Mouse (Mus musculus) embryonic facial prominence, embryonic 10.5 days (tissue): ENCODE measurements around the gene Anln. TPM values are rescaled to one million over a fixed set of nuclear protein-coding genes. Genes with fewer than 3 reads are reported as not detected.
"Not testable (repeated sequence)": the region's sequence is repeated elsewhere in the genome, so short reads cannot be mapped to it uniquely, and the experiment has no call there.

Source experiments
- DNase-seq: peaks from one replicate; pipeline ENCODE4 v3.0.0-alpha.2; 2017; ENCODE audit warnings: low spot score
- H3K27ac ChIP-seq: fragments of 300-500 bp; sonication (generic); replicated peaks from 2 replicates; pipeline ENCODE4 v1.5.1; 2016; ENCODE audit warnings: mild to moderate bottlenecking
- H3K27me3 ChIP-seq: fragments of 300-500 bp; sonication (generic); replicated peaks from 2 replicates; pipeline ENCODE4 v1.6.1; 2016; ENCODE audit warnings: low read depth, mild to moderate bottlenecking; ENCODE audit not compliant: poor library complexity, severe bottlenecking
- H3K36me3 ChIP-seq: fragments of 300-500 bp; sonication (generic); replicated peaks from 2 replicates; pipeline ENCODE4 v1.6.1; 2016; ENCODE audit warnings: mild to moderate bottlenecking, moderate library complexity
- H3K4me1 ChIP-seq: fragments of 300-500 bp; sonication (generic); 2 replicates; pipeline ENCODE4 v1.6.1; 2016
- H3K4me3 ChIP-seq: fragments of 300-500 bp; sonication (generic); 2 replicates; pipeline ENCODE4 v1.5.1; 2016; ENCODE audit warnings: mild to moderate bottlenecking, moderate library complexity
- H3K9me3 ChIP-seq: fragments of 300-500 bp; sonication (generic); 2 replicates; pipeline ENCODE4 v1.6.1; 2016; ENCODE audit warnings: mild to moderate bottlenecking
- WGBS: fragments of 180-500 bp; shearing (Covaris S2); methylation state at CpG from one replicate; pipeline ENCODE4 v1.1.7; 2016; 5-methylcytosine and 5-hydroxymethylcytosine counted together
- polyA plus RNA-seq: library from polyadenylated mRNA; unstranded; fragments of >200 nt; fragmentation: Nextera tagmentation; extraction: Ambion mirVana; gene quantifications from 2 replicates; pipeline ENCODE4 v1.2.1, GENCODE M21; 2016

The Anln gene
- polyA plus RNA-seq, 1 experiment from 2014 or later, result 41.6 TPM

- Histone ChIP-seq H3K4me3 (no peak overlapping the region), H3K36me3 (peaks cover 92% of the 10 kb centered on the region), H3K9me3 (no peaks in the 10 kb centered on the region), H3K27me3 (no peaks in the 10 kb centered on the region), H3K27ac (no peak overlapping the region), H3K4me1 (no peaks in the 10 kb centered on the region)
- 93% methylated on average over 5 of the region's 5 CpGs for WGBS
- DNase-seq, result no peak
Observed at GRCm38 (mm10) chr9:22353465-22353864, 35.5 kb downstream of the Anln start.

- 93% methylated on average over 1 of the region's 1 CpGs for whole genome bisulfite sequencing
- Histone ChIP-seq H3K9me3 (no peaks in the 10 kb centered on the region), H3K27ac (no peak overlapping the region), H3K4me3 (no peak overlapping the region), H3K36me3 (peaks cover 90% of the 10 kb centered on the region), H3K27me3 (no peaks in the 10 kb centered on the region), H3K4me1 (no peaks in the 10 kb centered on the region)
- DNase-seq, result no peak
Observed at GRCm38 (mm10) chr9:22340331-22340730, 48.7 kb downstream of the Anln start.

GRCm38 (mm10) chr9:22337217-22337616 is 51.8 kb downstream of the Anln start:
- Histone ChIP-seq H3K27ac (no peak overlapping the region), H3K36me3 (peaks cover 92% of the 10 kb centered on the region), H3K9me3 (no peaks in the 10 kb centered on the region), H3K4me1 (no peaks in the 10 kb centered on the region), H3K4me3 (no peak overlapping the region), H3K27me3 (no peaks in the 10 kb centered on the region)
- WGBS, result 98% methylated on average over 2 of the region's 2 CpGs
- no peak for DNase-seq

GRCm38 (mm10) chr9:22327475-22328387 is 61.3 kb downstream of the Anln start:
- Histone ChIP-seq H3K27me3 (no peaks in the 10 kb centered on the region), H3K9me3 (no peaks in the 10 kb centered on the region), H3K4me1 (peaks cover 15% of the 10 kb centered on the region), H3K27ac (peak overlapping the region; percentile 71), H3K36me3 (peaks cover 34% of the 10 kb centered on the region), H3K4me3 (peak overlapping the region; percentile 66)
- DNase-seq, result peak; percentile 87
- WGBS, result 1% methylated on average over 32 of the region's 32 CpGs

GRCm38 (mm10) chr9:22327099-22327474 is 61.9 kb downstream of the Anln start:
- H3K27ac ChIP-seq, result no peak overlapping the region
- WGBS, result 14% methylated on average over 9 of the region's 9 CpGs
- peak overlapping the region; percentile 66 for H3K4me3 ChIP-seq
- peaks cover 15% of the 10 kb centered on the region for H3K4me1 ChIP-seq
- DNase-seq, result no peak
- H3K36me3 ChIP-seq, result peaks cover 28% of the 10 kb centered on the region
- no peaks in the 10 kb centered on the region for H3K9me3 ChIP-seq
- H3K27me3 ChIP-seq, result no peaks in the 10 kb centered on the region

GRCm38 (mm10) chr9:22324579-22324978 is 64.4 kb downstream of the Anln start:
- Histone ChIP-seq H3K27ac (no peak overlapping the region), H3K4me3 (no peak overlapping the region), H3K9me3 (no peaks in the 10 kb centered on the region), H3K4me1 (peaks cover 15% of the 10 kb centered on the region), H3K36me3 (0 out of 2 replicates have a peak, but pooled peaks cover 4% of the 10 kb centered on the region), H3K27me3 (no peaks in the 10 kb centered on the region)
- DNase-seq, result no peak
- WGBS, result 97% methylated on average over 1 of the region's 1 CpGs

GRCm38 (mm10) chr9:22322381-22323211 is 66.4 kb downstream of the Anln start:
- Histone ChIP-seq H3K27ac (no peak overlapping the region), H3K27me3 (no peaks in the 10 kb centered on the region), H3K9me3 (peaks cover 9% of the 10 kb centered on the region; the same call in 1 of the 2 replicates), H3K4me1 (peaks cover 9% of the 10 kb centered on the region), H3K36me3 (no peaks in the 10 kb centered on the region), H3K4me3 (no peak overlapping the region)
- 77% methylated on average over 8 of the region's 8 CpGs for WGBS
- no peak for DNase-seq

GRCm38 (mm10) chr9:22319109-22319508 is 69.9 kb downstream of the Anln start:
- DNase-seq, result no peak
- WGBS, result 92% methylated on average over 1 of the region's 1 CpGs
- no peak overlapping the region for H3K27ac ChIP-seq
- H3K9me3 ChIP-seq, result peaks cover 16% of the 10 kb centered on the region; the same call in 1 of the 2 replicates
- H3K36me3 ChIP-seq, result no peaks in the 10 kb centered on the region
- no peaks in the 10 kb centered on the region for H3K27me3 ChIP-seq
- H3K4me3 ChIP-seq, result no peak overlapping the region
- H3K4me1 ChIP-seq, result no peaks in the 10 kb centered on the region

- not testable (repeated sequence) for H3K4me3 ChIP-seq, DNase-seq, H3K27me3 ChIP-seq, H3K4me1 ChIP-seq, H3K36me3 ChIP-seq, H3K27ac ChIP-seq
- H3K9me3 ChIP-seq, result peaks cover 25% of the 10 kb centered on the region; the same call in 1 of the 2 replicates
- 63% methylated on average over 5 of the region's 5 CpGs for WGBS
Observed at GRCm38 (mm10) chr9:22316047-22316446, 72.9 kb downstream of the Anln start.

- 86% methylated on average over 3 of the region's 3 CpGs for WGBS
- H3K27ac ChIP-seq, result no peak overlapping the region
- no peaks in the 10 kb centered on the region for H3K27me3 ChIP-seq
Observed at GRCm38 (mm10) chr9:22314066-22314465, 74.9 kb downstream of the Anln start.

GRCm38 (mm10) chr9:22313218-22313617 is 75.8 kb downstream of the Anln start:
- H3K27ac ChIP-seq, result no peak overlapping the region
- H3K4me3 ChIP-seq, result no peak overlapping the region
- no peaks in the 10 kb centered on the region for H3K36me3 ChIP-seq
- no peaks in the 10 kb centered on the region for H3K4me1 ChIP-seq
- 92% methylated on average over 5 of the region's 5 CpGs for WGBS
- DNase-seq, result no peak
- H3K9me3 ChIP-seq, result peaks cover 23% of the 10 kb centered on the region; the same call in 1 of the 2 replicates
- no peaks in the 10 kb centered on the region for H3K27me3 ChIP-seq

More at GRCm38 (mm10) chr9:22314066-22314465, 74.9 kb downstream of the Anln start:
- no peak for DNase-seq
- Histone ChIP-seq H3K36me3 (no peaks in the 10 kb centered on the region), H3K4me1 (no peaks in the 10 kb centered on the region), H3K4me3 (no peak overlapping the region), H3K9me3 (peaks cover 25% of the 10 kb centered on the region; the same call in 1 of the 2 replicates)

GRCm38 (mm10) chr9:22309651-22310050 is 79.3 kb downstream of the Anln start:
- Histone ChIP-seq H3K4me3 (no peak overlapping the region), H3K27me3 (no peaks in the 10 kb centered on the region), H3K36me3 (peaks cover 10% of the 10 kb centered on the region), H3K9me3 (peaks cover 10% of the 10 kb centered on the region; the same call in 1 of the 2 replicates), H3K4me1 (peaks cover 12% of the 10 kb centered on the region), H3K27ac (no peak overlapping the region)
- 94% methylated on average over 5 of the region's 5 CpGs for WGBS
- DNase-seq, result no peak
